Mouse (Mus musculus): ENCODE results near the gene Kcna7. TPM values are rescaled to one million over a fixed set of nuclear protein-coding genes. Genes with fewer than 3 reads are reported as not detected.

The Kcna7 gene
- polyA plus RNA-seq, 1 experiment from 2014 or later, result 0.20 TPM

- Histone ChIP-seq H3K4me1 (ENCODE audit: control insufficient read depth, insufficient read depth, low read length) (peaks cover 22% of the 10 kb centered on the region), H3K4me3 (ENCODE audit: low read depth, low read length) (peak overlapping the region; percentile 73), H3K9me3 (ENCODE audit: control insufficient read depth, low read length) (no peaks in the 10 kb centered on the region), H3K27me3 (ENCODE audit: control insufficient read depth, insufficient read depth, low read length) (no peaks in the 10 kb centered on the region), H3K36me3 (ENCODE audit: control insufficient read depth, insufficient read depth, low read length) (peaks cover 10% of the 10 kb centered on the region), H3K9ac (ENCODE audit: low read length) (peak overlapping the region; percentile 93), H3K4me2 (ENCODE audit: low read depth) (peak overlapping the region; percentile 87), H3K27ac (ENCODE audit: low read depth, low read length) (peak overlapping the region; percentile 92)
- under 1% methylated on average over 43 of the region's 43 CpGs for WGBS
- ATAC-seq (ENCODE audit: insufficient read depth, low FRiP score, low TSS enrichment), result peak; percentile 69
- peak; percentile 88 for DNase-seq (ENCODE audit: low spot score)
Observed at GRCm38 (mm10) chr7:45458748-45459563, 53.5 kb downstream of the Kcna7 start.

Small RNA genes lying within 50 kb of the gene (microRNA-seq; reads per million reads assigned to microRNA genes)
- gene Gm22133, result not detected

Other genes starting within 250 kb of the Kcna7 start
- 2.3 and 3.6 TPM in 2 replicates for gene Slc17a7, start 241.7 kb upstream of the Kcna7 start, polyA plus RNA-seq (2014; fragmentation: Nextera tagmentation; extraction: Ambion mirVana)
- gene Gfy, start 226.1 kb upstream of the Kcna7 start, polyA plus RNA-seq (2014; fragmentation: Nextera tagmentation; extraction: Ambion mirVana), result not detected in 2 replicates
- not detected in 2 replicates for gene Pth2, start 224.7 kb upstream of the Kcna7 start, polyA plus RNA-seq (2014; fragmentation: Nextera tagmentation; extraction: Ambion mirVana)
- 0.27 and 0.47 TPM in 2 replicates for gene Ccdc155, start 200.8 kb upstream of the Kcna7 start, polyA plus RNA-seq (2014; fragmentation: Nextera tagmentation; extraction: Ambion mirVana)
- 3.1 and 5.2 TPM in 2 replicates for gene Dkkl1, start 193.5 kb upstream of the Kcna7 start, polyA plus RNA-seq (2014; fragmentation: Nextera tagmentation; extraction: Ambion mirVana)
- 247 and 252 TPM in 2 replicates for gene Tead2, start 189.9 kb upstream of the Kcna7 start, polyA plus RNA-seq (2014; fragmentation: Nextera tagmentation; extraction: Ambion mirVana)
- gene Cd37, start 166.5 kb upstream of the Kcna7 start, polyA plus RNA-seq (2014; fragmentation: Nextera tagmentation; extraction: Ambion mirVana), result 0.74 and 0.76 TPM in 2 replicates
- gene Slc6a16, start 164.6 kb upstream of the Kcna7 start, polyA plus RNA-seq (2014; fragmentation: Nextera tagmentation; extraction: Ambion mirVana), result 0.11 TPM in 1 of 2 replicates, not detected in the other
- gene Slc6a21, start 128.1 kb upstream of the Kcna7 start, polyA plus RNA-seq (2014; fragmentation: Nextera tagmentation; extraction: Ambion mirVana), result not detected in 2 replicates
- gene Trpm4, start 71.9 kb upstream of the Kcna7 start, polyA plus RNA-seq (2014; fragmentation: Nextera tagmentation; extraction: Ambion mirVana), result 6.5 and 8.6 TPM in 2 replicates
- gene Hrc, start 70.4 kb upstream of the Kcna7 start, polyA plus RNA-seq (2014; fragmentation: Nextera tagmentation; extraction: Ambion mirVana), result 0.87 and 1.1 TPM in 2 replicates
- gene Ppfia3, start 38.6 kb upstream of the Kcna7 start, polyA plus RNA-seq (2014; fragmentation: Nextera tagmentation; extraction: Ambion mirVana), result 11.9 and 12.1 TPM in 2 replicates
- 1.6 and 3.4 TPM in 2 replicates for gene Lin7b, start 35.1 kb upstream of the Kcna7 start, polyA plus RNA-seq (2014; fragmentation: Nextera tagmentation; extraction: Ambion mirVana)
- gene Snrnp70, start 9.9 kb upstream of the Kcna7 start, polyA plus RNA-seq (2014; fragmentation: Nextera tagmentation; extraction: Ambion mirVana), result 66.4 and 74.1 TPM in 2 replicates
- gene Ntf5, start 8.0 kb downstream of the Kcna7 start, polyA plus RNA-seq (2014; fragmentation: Nextera tagmentation; extraction: Ambion mirVana), result 1.2 and 1.6 TPM in 2 replicates
- not detected in 2 replicates for gene Lhb, start 15.2 kb downstream of the Kcna7 start, polyA plus RNA-seq (2014; fragmentation: Nextera tagmentation; extraction: Ambion mirVana)
- gene Gys1, start 29.2 kb downstream of the Kcna7 start, polyA plus RNA-seq (2014; fragmentation: Nextera tagmentation; extraction: Ambion mirVana), result 32.8 and 37.2 TPM in 2 replicates
- gene Ruvbl2, start 32.4 kb downstream of the Kcna7 start, polyA plus RNA-seq (2014; fragmentation: Nextera tagmentation; extraction: Ambion mirVana), result 165 and 172 TPM in 2 replicates
- gene Ftl1, start 54.2 kb downstream of the Kcna7 start, polyA plus RNA-seq (2014; fragmentation: Nextera tagmentation; extraction: Ambion mirVana), result 5,316 and 5,449 TPM in 2 replicates
- gene Bax, start 61.2 kb downstream of the Kcna7 start, polyA plus RNA-seq (2014; fragmentation: Nextera tagmentation; extraction: Ambion mirVana), result 193 and 206 TPM in 2 replicates
- 0.26 and 0.57 TPM in 2 replicates for gene Tulp2, start 76.2 kb downstream of the Kcna7 start, polyA plus RNA-seq (2014; fragmentation: Nextera tagmentation; extraction: Ambion mirVana)
- not detected in 2 replicates for gene Gm45808, start 81.2 kb downstream of the Kcna7 start, polyA plus RNA-seq (2014; fragmentation: Nextera tagmentation; extraction: Ambion mirVana)
- gene Dhdh, start 83.2 kb downstream of the Kcna7 start, polyA plus RNA-seq (2014; fragmentation: Nextera tagmentation; extraction: Ambion mirVana), result 2.8 and 2.9 TPM in 2 replicates
- gene Nucb1, start 104.8 kb downstream of the Kcna7 start, polyA plus RNA-seq (2014; fragmentation: Nextera tagmentation; extraction: Ambion mirVana), result 110 and 113 TPM in 2 replicates
- 16.0 and 17.7 TPM in 2 replicates for gene Ppp1r15a, start 120.6 kb downstream of the Kcna7 start, polyA plus RNA-seq (2014; fragmentation: Nextera tagmentation; extraction: Ambion mirVana)
- 1.3 and 2.3 TPM in 2 replicates for gene Plekha4, start 120.7 kb downstream of the Kcna7 start, polyA plus RNA-seq (2014; fragmentation: Nextera tagmentation; extraction: Ambion mirVana)
- 0.78 and 1.1 TPM in 2 replicates for gene Hsd17b14, start 149.2 kb downstream of the Kcna7 start, polyA plus RNA-seq (2014; fragmentation: Nextera tagmentation; extraction: Ambion mirVana)
- gene Bcat2, start 164.5 kb downstream of the Kcna7 start, polyA plus RNA-seq (2014; fragmentation: Nextera tagmentation; extraction: Ambion mirVana), result 34.1 and 37.4 TPM in 2 replicates
- gene Fgf21, start 209.8 kb downstream of the Kcna7 start, polyA plus RNA-seq (2014; fragmentation: Nextera tagmentation; extraction: Ambion mirVana), result not detected in 2 replicates
- gene Fut1, start 211.6 kb downstream of the Kcna7 start, polyA plus RNA-seq (2014; fragmentation: Nextera tagmentation; extraction: Ambion mirVana), result not detected in 2 replicates
- not detected in 2 replicates for gene Izumo1, start 216.2 kb downstream of the Kcna7 start, polyA plus RNA-seq (2014; fragmentation: Nextera tagmentation; extraction: Ambion mirVana)
- 5.7 and 7.5 TPM in 2 replicates for gene Rasip1, start 221.8 kb downstream of the Kcna7 start, polyA plus RNA-seq (2014; fragmentation: Nextera tagmentation; extraction: Ambion mirVana)
- 2.9 and 5.6 TPM in 2 replicates for gene Mamstr, start 234.3 kb downstream of the Kcna7 start, polyA plus RNA-seq (2014; fragmentation: Nextera tagmentation; extraction: Ambion mirVana)

Measured in neural tube, embryonic 11.5 days (tissue).